Mouse (Mus musculus) erythroblast, embryonic 14.5 days (primary cell): Measurements from ENCODE around the gene Hist1h3f. TPM values are rescaled to one million over a fixed set of nuclear protein-coding genes. Genes with fewer than 3 reads are reported as not detected.

ENCODE experiments used
- H3K27me3 ChIP-seq: 2 replicates; pipeline ENCODE4 v1.6.1; 2012; ENCODE audit warnings: inconsistent platforms; ENCODE audit not compliant: control insufficient read depth
- H3K36me3 ChIP-seq: 2 replicates; pipeline ENCODE4 v1.6.1; 2012; ENCODE audit warnings: mild to moderate bottlenecking, inconsistent platforms; ENCODE audit not compliant: control insufficient read depth
- H3K4me1 ChIP-seq: 2 replicates; pipeline ENCODE4 v1.6.1; 2012; ENCODE audit warnings: inconsistent platforms; ENCODE audit not compliant: control insufficient read depth
- H3K4me3 ChIP-seq: replicated peaks from 2 replicates; pipeline ENCODE3; 2012; ENCODE audit warnings: moderate library complexity, mild to moderate bottlenecking, inconsistent platforms
- H3K9me3 ChIP-seq: 2 replicates; pipeline ENCODE4 v1.6.1; 2012; ENCODE audit warnings: low read length, inconsistent platforms, mixed read lengths; ENCODE audit not compliant: control insufficient read depth
- GATA1 ChIP-seq: IDR thresholded peaks from 2 replicates; pipeline ENCODE4 v1.6.1; 2012; ENCODE audit warnings: low read length, inconsistent platforms, mixed read lengths
- TAL1 ChIP-seq: IDR thresholded peaks from 3 replicates; pipeline ENCODE4 v1.6.1; 2012; ENCODE audit warnings: low read length, inconsistent platforms, mixed read lengths
- polyA plus RNA-seq: library from polyadenylated mRNA; stranded (reverse); fragments of >175 nt; gene quantifications from 2 replicates; pipeline ENCODE4 v1.2.3, GENCODE M21; 2012

The Hist1h3f gene
- polyA plus RNA-seq, 1 experiment: 3.3 TPM

DNA sequence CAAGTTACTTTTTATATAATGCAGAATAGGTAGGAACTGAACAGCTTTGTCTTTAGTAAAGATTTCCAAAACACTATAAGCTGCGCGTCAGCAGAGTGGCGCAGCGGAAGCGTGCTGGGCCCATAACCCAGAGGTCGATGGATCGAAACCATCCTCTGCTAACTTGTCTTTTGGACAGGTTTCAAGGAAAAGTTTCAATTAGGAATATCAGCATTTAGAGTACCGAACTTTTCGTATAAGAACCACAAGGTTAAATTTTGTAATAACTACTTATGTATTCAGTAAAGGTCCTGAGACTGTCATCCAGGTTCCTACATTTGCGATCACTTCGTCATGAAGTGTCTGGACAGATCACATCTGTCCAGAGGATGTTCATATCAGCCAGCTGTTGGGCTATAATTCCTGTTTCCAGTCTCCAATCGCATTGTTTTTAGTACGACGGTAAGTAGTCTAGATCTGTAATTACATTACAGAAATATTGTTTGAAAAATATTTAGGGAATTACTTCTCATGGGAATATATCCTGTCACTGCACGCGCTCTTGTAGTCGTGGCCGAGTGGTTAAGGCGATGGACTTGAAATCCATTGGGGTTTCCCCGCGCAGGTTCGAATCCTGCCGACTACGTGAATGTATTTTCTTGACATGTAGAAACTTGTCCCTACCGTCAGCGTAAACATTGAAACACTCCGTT, 26.1 kb upstream of the Hist1h3f start:
- H3K27me3 ChIP-seq: no peaks in the 10 kb centered on the region
- no peak for TF ChIP-seq TAL1
- TF ChIP-seq GATA1: no peak
- H3K4me3 ChIP-seq: peak overlapping the region; percentile 71
- no peaks in the 10 kb centered on the region for H3K9me3 ChIP-seq
- H3K36me3 ChIP-seq: no peaks in the 10 kb centered on the region
- peaks cover 42% of the 10 kb centered on the region for H3K4me1 ChIP-seq

DNA sequence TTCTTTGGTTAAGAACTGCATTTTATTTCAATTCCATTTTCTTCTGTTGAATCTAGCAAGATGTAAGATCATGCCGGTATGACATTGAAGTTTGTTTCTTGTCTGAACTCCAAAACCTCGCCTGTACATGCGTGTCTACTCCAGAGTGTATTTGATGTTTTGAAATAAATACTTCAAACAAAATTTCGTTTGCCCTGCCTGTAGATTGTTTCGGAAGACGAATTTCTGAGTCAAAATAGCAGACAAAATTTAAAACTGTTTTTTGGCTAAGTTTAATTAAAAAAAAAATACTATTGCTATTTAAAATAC, 25.6 kb upstream of the Hist1h3f start:
- H3K4me1 ChIP-seq: peaks cover 42% of the 10 kb centered on the region
- H3K4me3 ChIP-seq: peak overlapping the region; percentile 71
- no peaks in the 10 kb centered on the region for H3K36me3 ChIP-seq
- TF ChIP-seq TAL1: no peak
- no peak for TF ChIP-seq GATA1
- no peaks in the 10 kb centered on the region for H3K9me3 ChIP-seq
- H3K27me3 ChIP-seq: no peaks in the 10 kb centered on the region

DNA sequence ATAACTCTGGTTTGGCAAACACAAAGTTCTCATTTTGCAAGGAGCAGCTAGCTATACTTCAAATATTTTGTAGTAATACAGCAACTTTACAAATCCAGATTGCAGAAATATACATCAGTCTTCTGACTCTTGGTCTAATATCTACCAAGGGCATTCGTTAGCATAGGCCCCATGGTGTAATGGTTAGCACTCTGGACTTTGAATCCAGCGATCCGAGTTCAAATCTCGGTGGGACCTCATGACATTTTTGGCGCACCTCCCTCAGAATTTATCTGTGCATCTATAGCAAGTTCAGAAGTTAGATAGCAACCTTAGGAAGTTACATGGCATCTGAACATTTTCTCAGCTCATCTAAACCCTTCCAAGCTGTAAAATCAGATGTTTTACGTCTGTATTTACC, 25.0 kb upstream of the Hist1h3f start:
- Histone ChIP-seq H3K27me3 (no peaks in the 10 kb centered on the region), H3K9me3 (no peaks in the 10 kb centered on the region), H3K36me3 (no peaks in the 10 kb centered on the region), H3K4me3 (peak overlapping the region; percentile 71), H3K4me1 (peaks cover 38% of the 10 kb centered on the region)
- TF ChIP-seq GATA1 (peak; percentile 89), TAL1 (no peak)

DNA sequence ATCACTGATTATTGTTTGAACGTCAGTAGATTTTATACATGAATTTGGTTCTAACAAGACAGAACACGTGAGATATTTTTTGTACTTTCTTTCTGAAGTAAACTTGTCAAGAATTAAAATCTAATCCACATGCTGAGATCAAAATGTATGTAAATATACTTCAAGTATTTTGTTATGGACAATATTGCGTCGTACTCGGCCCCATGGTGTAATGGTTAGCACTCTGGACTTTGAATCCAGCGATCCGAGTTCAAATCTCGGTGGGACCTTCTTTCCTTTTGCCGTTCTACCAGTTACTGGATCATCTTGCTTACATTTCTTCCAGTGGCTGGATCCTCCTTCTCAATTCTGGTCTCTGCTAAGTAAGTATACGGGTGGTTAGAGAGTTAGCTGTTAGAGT, 24.4 kb upstream of the Hist1h3f start:
- Histone ChIP-seq H3K4me3 (peak overlapping the region; percentile 71), H3K4me1 (peaks cover 42% of the 10 kb centered on the region), H3K9me3 (no peaks in the 10 kb centered on the region)

DNA sequence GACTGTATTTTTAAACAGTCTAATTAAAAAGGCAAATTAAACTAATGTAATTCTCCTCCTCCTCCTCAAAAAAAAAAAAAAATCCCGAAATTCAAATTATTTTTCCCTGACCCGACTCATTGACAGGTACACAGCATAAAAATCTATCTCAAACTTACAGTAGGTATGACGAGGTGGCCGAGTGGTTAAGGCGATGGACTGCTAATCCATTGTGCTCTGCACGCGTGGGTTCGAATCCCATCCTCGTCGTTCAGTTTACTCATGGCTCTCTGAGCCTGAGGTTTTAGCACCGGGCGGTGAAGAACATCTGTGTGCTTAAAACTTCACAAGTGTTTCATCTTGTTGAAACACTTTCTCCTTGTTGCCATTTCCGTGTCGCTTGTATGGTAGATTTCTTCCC, 22.1 kb upstream of the Hist1h3f start:
- TF ChIP-seq GATA1: no peak
- no peak for TF ChIP-seq TAL1
- Histone ChIP-seq H3K4me3 (peak overlapping the region; percentile 56), H3K27me3 (no peaks in the 10 kb centered on the region), H3K4me1 (peaks cover 57% of the 10 kb centered on the region), H3K36me3 (no peaks in the 10 kb centered on the region), H3K9me3 (no peaks in the 10 kb centered on the region)

More for the DNA sequence above, 24.4 kb upstream of the Hist1h3f start:
- no peaks in the 10 kb centered on the region for H3K27me3 ChIP-seq
- TF ChIP-seq TAL1 (no peak), GATA1 (no peak)
- H3K36me3 ChIP-seq: no peaks in the 10 kb centered on the region

DNA sequence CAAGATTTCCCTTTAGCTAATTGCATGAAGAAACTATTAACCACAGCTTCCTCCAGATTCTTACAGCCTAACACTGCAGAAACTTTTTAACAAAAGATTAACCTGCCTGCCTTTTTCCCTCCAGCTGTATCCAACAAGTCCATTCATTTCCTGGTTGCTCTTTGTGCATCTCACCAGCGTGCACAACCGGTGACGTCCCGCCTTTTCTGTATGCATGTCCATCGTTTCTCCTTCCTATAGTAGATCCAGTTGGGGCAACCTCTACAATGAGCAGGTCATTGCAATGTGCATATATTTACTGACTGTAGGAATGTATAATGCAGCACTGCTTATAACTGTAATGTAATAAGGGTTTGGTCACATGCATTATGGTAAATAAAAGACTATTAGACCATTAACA, 19.9 kb upstream of the Hist1h3f start:
- TF ChIP-seq TAL1 (no peak), GATA1 (no peak)
- H3K36me3 ChIP-seq: no peaks in the 10 kb centered on the region
- H3K27me3 ChIP-seq: no peaks in the 10 kb centered on the region
- H3K4me3 ChIP-seq: no peak overlapping the region
- H3K9me3 ChIP-seq: no peaks in the 10 kb centered on the region
- peaks cover 61% of the 10 kb centered on the region for H3K4me1 ChIP-seq

DNA sequence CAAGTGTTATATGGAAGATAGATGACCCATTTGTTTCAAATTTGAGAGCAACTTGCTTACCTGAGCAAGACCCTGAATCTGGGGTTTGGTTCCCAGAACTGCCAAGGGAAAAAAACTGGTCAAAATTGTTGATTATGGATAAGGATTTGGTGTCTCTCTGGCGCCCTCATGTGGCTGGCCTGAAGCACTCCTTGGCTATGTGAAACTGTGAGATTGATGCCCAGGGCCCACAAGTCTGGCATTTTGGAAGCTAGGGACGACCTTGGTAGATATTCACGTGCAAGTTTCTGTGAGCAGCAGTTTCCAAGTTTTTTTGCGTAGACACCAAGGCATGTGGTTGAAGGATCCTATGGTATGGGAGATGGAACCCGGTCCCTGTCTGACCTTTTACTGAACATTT, 19.2 kb upstream of the Hist1h3f start:
- TF ChIP-seq TAL1 (no peak), GATA1 (no peak)
- no peak overlapping the region for H3K4me3 ChIP-seq
- H3K27me3 ChIP-seq: no peaks in the 10 kb centered on the region
- peaks cover 62% of the 10 kb centered on the region for H3K4me1 ChIP-seq
- no peaks in the 10 kb centered on the region for H3K36me3 ChIP-seq
- H3K9me3 ChIP-seq: no peaks in the 10 kb centered on the region

DNA sequence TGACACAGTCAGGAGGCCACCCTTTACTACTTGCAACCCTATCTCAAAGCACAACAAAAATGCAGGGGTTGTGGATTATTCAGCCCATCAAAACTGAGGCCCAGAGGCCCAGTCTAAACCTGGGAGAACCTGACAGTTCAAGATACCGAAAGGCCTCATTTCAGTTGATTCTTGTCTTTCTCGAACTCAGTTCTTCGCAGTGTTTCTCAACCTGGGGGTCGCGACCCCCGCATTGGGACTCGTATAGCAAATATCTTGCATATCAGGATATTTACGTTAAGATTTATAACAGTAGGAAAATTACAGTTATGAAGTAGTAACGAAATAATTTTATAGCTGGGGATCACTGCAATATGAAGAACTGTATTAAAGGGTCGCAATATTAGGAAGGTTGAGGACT, 18.0 kb upstream of the Hist1h3f start:
- Histone ChIP-seq H3K9me3 (no peaks in the 10 kb centered on the region), H3K4me1 (peaks cover 54% of the 10 kb centered on the region), H3K27me3 (no peaks in the 10 kb centered on the region), H3K4me3 (peak overlapping the region; percentile 59), H3K36me3 (no peaks in the 10 kb centered on the region)
- TF ChIP-seq GATA1 (no peak), TAL1 (no peak)

DNA sequence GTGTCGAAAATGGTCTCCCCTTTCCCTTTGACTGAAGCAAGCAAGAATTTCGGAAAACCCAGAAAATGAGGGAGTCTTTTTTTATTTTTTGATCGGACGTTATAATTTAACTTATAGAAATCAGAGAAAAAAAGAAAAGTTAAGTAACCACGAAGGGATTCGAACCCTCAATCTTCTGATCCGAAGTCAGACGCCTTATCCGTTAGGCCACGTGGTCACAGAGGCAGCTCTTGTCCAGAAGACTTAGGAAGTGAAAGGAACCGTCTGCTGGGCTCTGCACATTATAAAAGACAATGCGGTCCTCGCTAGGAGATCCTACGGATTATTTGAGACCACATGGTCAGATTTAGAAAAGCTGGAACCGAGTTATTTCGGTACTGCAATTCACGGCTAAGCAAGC, 17.5 kb upstream of the Hist1h3f start:
- Histone ChIP-seq H3K36me3 (no peaks in the 10 kb centered on the region), H3K27me3 (no peaks in the 10 kb centered on the region), H3K4me1 (peaks cover 51% of the 10 kb centered on the region), H3K9me3 (no peaks in the 10 kb centered on the region), H3K4me3 (peak overlapping the region; percentile 59)
- TF ChIP-seq GATA1: no peak
- no peak for TF ChIP-seq TAL1

DNA sequence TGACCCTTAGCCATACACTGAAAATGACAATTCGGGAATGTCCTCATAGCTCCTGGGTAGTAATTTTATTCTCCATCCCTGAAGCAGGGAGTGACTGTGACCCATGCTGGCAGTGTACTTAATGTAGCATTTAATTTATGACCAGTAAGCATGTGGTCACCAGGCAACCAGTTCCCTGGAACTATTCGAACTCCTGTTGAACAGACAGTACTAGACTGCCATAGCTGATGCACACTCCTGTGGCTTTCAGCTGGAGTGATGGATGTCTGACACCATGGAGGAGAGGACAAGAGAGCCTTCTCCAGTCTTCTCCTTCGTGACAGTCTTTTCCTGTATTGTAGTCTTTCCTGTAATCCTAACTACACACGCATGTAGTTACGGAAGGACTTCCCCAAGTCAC, 14.8 kb upstream of the Hist1h3f start:
- H3K36me3 ChIP-seq: no peaks in the 10 kb centered on the region
- H3K9me3 ChIP-seq: no peaks in the 10 kb centered on the region
- peaks cover 59% of the 10 kb centered on the region for H3K4me1 ChIP-seq
- H3K4me3 ChIP-seq: peak overlapping the region; percentile 24
- TF ChIP-seq GATA1: no peak
- TF ChIP-seq TAL1: no peak
- H3K27me3 ChIP-seq: no peaks in the 10 kb centered on the region
